Mouse (Mus musculus): ENCODE results near the gene Ano5. TPM values are rescaled to one million over a fixed set of nuclear protein-coding genes. Genes with fewer than 3 reads are reported as not detected.

Gene Ano5
- 1 to 10 TPM; 3.9 to 6.0 (median 4.9) TPM for total RNA-seq (2022)

GRCm38 (mm10) chr7:51510671-51511651 lies at the start of gene Ano5:
Ano5 (plus strand) TSS chr7:51511029.
- DNase-seq (ENCODE audit: low spot score) = peak; percentile 4

- DNase-seq (ENCODE audit: low spot score) = no peak
Measured at GRCm38 (mm10) chr7:51499396-51499795, 11.4 kb upstream of the Ano5 start.

GRCm38 (mm10) chr7:51503940-51504339 lies 6.9 kb upstream of the Ano5 start:
- DNase-seq (ENCODE audit: low spot score) = no peak

GRCm38 (mm10) chr7:51510147-51510546 lies 682 bp upstream of the Ano5 start:
- no peak for DNase-seq (ENCODE audit: low spot score)

- DNase-seq (ENCODE audit: low spot score) = no peak
Measured at GRCm38 (mm10) chr7:51539344-51539743, 28.5 kb downstream of the Ano5 start.

GRCm38 (mm10) chr7:51540736-51541135 lies 29.9 kb downstream of the Ano5 start:
- no peak for DNase-seq (ENCODE audit: low spot score)

GRCm38 (mm10) chr7:51600021-51600420 lies 89.2 kb downstream of the Ano5 start:
- no peak for DNase-seq (ENCODE audit: low spot score)

GRCm38 (mm10) chr7:51603741-51604140 lies 92.9 kb downstream of the Ano5 start:
- DNase-seq (ENCODE audit: low spot score) = no peak

- DNase-seq (ENCODE audit: low spot score) = no peak
Measured at GRCm38 (mm10) chr7:51614404-51614803, 103.6 kb downstream of the Ano5 start.

- DNase-seq (ENCODE audit: low spot score) = no peak
Measured at GRCm38 (mm10) chr7:51617941-51618340, 107.1 kb downstream of the Ano5 start.

- no peak for DNase-seq (ENCODE audit: low spot score)
Measured at GRCm38 (mm10) chr7:51618412-51618811, 107.6 kb downstream of the Ano5 start.

- DNase-seq (ENCODE audit: low spot score) = no peak
Measured at GRCm38 (mm10) chr7:51619977-51620376, 109.1 kb downstream of the Ano5 start.

GRCm38 (mm10) chr7:51621694-51622145 lies 110.9 kb downstream of the Ano5 start, which contains the start of gene Slc17a6:
Slc17a6 (plus strand) TSS chr7:51622006.
- peak; percentile 12 for DNase-seq (ENCODE audit: low spot score)

GRCm38 (mm10) chr7:51622196-51622595 lies 111.4 kb downstream of the Ano5 start:
- no peak for DNase-seq (ENCODE audit: low spot score)

GRCm38 (mm10) chr7:51622666-51623065 lies 111.8 kb downstream of the Ano5 start:
- no peak for DNase-seq (ENCODE audit: low spot score)

- DNase-seq (ENCODE audit: low spot score) = no peak
Measured at GRCm38 (mm10) chr7:51624336-51624897, 113.6 kb downstream of the Ano5 start.

- no peak for DNase-seq (ENCODE audit: low spot score)
Measured at GRCm38 (mm10) chr7:51625161-51625560, 114.3 kb downstream of the Ano5 start.

- no peak for DNase-seq (ENCODE audit: low spot score)
Measured at GRCm38 (mm10) chr7:51625591-51626255, 114.9 kb downstream of the Ano5 start.

GRCm38 (mm10) chr7:51626451-51627000 lies 115.7 kb downstream of the Ano5 start:
- no peak for DNase-seq (ENCODE audit: low spot score)

GRCm38 (mm10) chr7:51627001-51627631 lies 116.3 kb downstream of the Ano5 start:
- DNase-seq (ENCODE audit: low spot score) = no peak

GRCm38 (mm10) chr7:51627666-51628065 lies 116.8 kb downstream of the Ano5 start:
- DNase-seq (ENCODE audit: low spot score) = no peak
